Mouse (Mus musculus): ENCODE measurements at regions not wholly inside any gene's neighbourhood (a gene's known extent, or its start where the extent isn't known, plus 50 kb on each side); places are given as distances from the start of the nearest gene placed in this dataset.

GRCm38 (mm10) chr12:45287759-45288158, 213.2 kb upstream of the Stxbp6 start:
- TF ChIP-seq POLR2A (IDR thresholded peaks at IDR 0.05; ENCODE audit: extremely low read depth, insufficient read depth, low read length): no peak
- no peak for TF ChIP-seq CTCF (IDR thresholded peaks at IDR 0.05; ENCODE audit: extremely low read depth, insufficient read depth, low read length)

Data from cortical plate, adult 2 months (tissue).